Mouse (Mus musculus): ENCODE data around the gene Unc5b. TPM values are rescaled to one million over a fixed set of nuclear protein-coding genes. Genes with fewer than 3 reads are reported as not detected.

Unc5b gene
- polyA plus RNA-seq, 1 experiment: 1.1 TPM

DNA sequence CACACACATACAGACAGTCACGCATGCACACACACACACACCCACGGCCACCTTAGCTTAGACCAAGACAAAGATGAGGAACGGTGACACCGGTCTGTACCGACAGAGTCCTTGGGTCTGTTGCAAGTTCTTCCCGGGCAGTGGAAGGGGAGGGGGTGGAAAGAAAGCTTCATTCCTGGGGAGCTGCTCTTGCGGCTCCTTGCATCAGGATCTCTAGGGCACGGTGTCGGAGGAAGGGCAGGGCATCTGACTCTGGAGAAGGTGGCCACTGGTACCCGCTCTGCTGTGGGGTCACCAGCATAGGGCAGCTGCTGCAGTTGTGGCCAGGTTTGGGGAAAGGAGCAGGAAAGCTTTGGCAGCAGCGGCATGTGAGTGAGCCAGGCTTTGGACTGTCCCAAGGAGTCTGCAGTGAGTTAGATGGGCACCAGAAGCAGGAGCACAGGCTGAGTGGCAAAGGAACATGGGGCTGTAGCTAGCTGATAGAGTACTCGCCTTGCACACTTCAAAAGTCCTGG is 29.4 kb downstream of the Unc5b start:
- Histone ChIP-seq H3K4me1 (ENCODE audit: control insufficient read depth, insufficient read depth, low read length) (no peaks in the 10 kb centered on the region), H3K4me3 (ENCODE audit: insufficient read depth, low read length) (no peak overlapping the region), H3K27ac (ENCODE audit: insufficient read depth, low read depth, low read length) (no peak overlapping the region)
- TF ChIP-seq CTCF (IDR thresholded peaks at IDR 0.05; ENCODE audit: low read depth, low read length): no peak
- no peak for TF ChIP-seq POLR2A (IDR thresholded peaks at IDR 0.05; ENCODE audit: borderline replicate concordance, low read depth, low read length)

DNA sequence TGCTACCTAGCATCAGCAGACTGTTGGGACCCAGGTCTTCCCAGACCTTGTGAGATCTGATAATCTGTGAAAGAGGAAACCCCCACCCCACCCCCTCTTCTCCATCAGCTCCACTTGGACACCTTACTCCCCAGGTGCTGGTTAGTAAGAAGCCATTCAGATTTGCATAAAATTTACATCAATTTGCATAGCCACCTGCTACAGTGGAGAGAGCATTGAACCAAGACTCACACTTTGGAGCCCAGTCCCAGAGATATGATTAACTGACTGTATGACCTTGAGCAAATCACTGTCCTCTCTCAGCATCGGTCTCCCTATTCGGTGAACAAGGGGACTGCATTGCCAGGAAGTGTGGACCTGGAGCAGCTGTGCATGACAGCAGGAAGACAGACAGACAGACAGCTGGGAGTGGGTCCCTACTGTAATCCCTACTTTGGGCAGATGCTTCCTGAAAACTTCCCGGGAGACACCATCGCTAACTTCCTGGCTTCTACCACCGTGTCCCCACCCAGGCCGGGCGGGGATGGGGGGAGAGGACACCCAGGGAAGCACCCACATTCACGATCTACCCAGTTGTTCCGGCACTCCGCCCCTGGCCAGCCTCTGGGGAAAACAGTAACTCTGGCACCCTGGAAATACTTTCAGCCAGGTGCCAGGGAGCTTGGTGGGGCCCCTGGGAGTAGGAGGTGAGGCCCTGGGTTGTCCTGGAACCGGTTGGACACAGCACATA is 30.0 kb downstream of the Unc5b start:
- H3K4me1 ChIP-seq (ENCODE audit: control insufficient read depth, insufficient read depth, low read length): no peaks in the 10 kb centered on the region
- no peak for TF ChIP-seq CTCF (IDR thresholded peaks at IDR 0.05; ENCODE audit: low read depth, low read length)
- H3K4me3 ChIP-seq (ENCODE audit: insufficient read depth, low read length): no peak overlapping the region
- H3K27ac ChIP-seq (ENCODE audit: insufficient read depth, low read depth, low read length): no peak overlapping the region

DNA sequence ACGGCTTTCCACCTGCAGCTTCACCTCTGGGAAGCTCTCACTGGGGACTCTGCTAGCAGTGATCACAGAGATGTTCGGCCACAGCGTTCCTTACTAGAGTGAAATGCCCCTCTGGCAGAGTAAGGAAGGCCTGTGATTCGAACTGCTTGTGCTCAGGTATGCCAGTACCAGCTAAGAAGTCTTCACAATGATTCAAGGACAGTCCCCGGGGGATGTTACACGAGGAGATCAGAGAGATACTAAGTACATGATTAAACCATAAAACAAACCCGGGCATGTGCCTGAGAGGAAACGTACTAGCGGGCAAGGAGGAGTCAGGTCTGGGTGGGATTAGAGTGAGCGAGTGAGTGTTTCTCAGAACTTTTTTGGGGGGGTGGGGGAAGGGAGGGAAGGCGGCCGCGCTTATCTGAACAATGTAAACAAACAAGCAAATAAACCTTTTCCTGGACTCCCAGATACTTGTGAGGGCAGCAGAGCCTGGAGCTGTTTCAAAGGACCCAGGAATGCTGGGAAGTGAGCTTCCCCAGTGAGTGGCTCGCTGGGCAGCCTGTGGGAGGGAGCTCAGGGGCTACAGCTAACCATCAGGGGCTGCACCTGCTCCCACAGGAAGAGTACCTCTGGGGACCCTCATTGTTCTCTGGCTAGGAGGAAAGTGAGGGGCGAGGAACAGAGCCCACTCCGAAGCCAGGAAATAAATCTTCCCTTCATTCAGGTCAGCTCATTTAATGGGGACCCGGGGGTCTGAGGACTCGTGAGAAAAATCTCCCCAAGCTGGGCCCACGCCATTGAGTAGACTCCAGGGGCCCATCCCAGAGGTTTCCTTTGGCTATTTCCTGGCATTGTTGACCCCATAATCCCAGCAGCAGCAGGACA is 30.9 kb downstream of the Unc5b start:
- Histone ChIP-seq H3K27ac (ENCODE audit: insufficient read depth, low read depth, low read length) (no peak overlapping the region), H3K4me3 (ENCODE audit: insufficient read depth, low read length) (no peak overlapping the region), H3K4me1 (ENCODE audit: control insufficient read depth, insufficient read depth, low read length) (no peaks in the 10 kb centered on the region)
- TF ChIP-seq CTCF (IDR thresholded peaks at IDR 0.05; ENCODE audit: low read depth, low read length) (no peak), POLR2A (IDR thresholded peaks at IDR 0.05; ENCODE audit: borderline replicate concordance, low read depth, low read length) (no peak)

DNA sequence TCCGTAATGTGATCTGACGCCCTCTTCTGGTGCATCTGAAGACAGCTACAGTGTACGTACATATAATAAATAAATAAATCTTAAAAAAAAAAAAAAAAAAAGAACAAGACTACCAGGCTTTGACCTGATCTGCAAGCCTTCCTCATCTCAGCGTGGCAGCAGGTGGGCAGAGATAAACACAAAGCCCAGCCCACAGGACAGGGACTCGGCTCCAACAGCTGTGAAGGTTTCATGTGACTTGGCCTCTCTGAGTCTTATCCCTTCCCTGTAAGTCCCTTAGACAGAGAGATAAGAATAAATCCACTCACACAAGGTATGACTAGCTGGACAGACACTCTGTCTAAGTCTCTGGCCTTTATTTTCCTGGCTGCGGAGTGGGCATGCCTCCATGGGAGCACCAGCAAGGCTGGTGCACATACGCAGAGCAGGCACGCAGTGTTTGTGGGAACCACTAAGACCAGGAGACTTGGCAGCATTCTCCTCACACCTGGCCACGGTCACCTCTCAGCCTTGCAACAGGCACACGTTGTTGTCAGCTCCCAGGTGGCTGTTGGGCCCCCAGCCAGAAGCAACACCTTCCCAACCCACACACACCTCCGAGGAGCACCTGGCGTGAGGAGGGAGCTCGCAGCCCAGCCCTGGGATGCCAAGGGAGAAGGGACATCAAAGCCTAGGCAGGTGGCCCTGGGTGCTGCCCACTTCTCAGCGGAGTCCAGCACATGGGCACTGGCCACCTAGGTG is 33.5 kb downstream of the Unc5b start:
- no peak overlapping the region for H3K4me3 ChIP-seq (ENCODE audit: insufficient read depth, low read length)
- H3K27ac ChIP-seq (ENCODE audit: insufficient read depth, low read depth, low read length): no peak overlapping the region
- H3K4me1 ChIP-seq (ENCODE audit: control insufficient read depth, insufficient read depth, low read length): no peaks in the 10 kb centered on the region
- TF ChIP-seq POLR2A (IDR thresholded peaks at IDR 0.05; ENCODE audit: borderline replicate concordance, low read depth, low read length) (no peak), CTCF (IDR thresholded peaks at IDR 0.05; ENCODE audit: low read depth, low read length) (no peak)

DNA sequence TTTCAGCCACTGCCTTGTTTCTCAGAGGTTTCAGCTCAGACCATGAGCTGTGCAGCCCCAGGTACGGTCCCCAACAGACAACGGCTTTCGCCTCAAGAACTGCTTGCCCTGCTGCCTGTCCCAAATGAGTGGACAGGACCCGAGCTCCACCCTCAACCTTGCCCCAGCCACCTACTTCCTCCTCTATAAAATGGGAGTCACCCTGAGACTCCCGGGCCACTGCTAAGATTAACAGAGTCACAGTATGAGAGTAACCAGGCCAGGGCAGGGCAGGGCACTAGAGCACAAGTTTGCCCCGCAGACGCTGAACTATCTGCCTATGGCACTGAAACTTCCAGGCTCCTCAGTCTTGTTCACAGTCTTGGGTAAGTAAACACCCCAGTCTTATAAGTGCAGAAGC is 34.9 kb downstream of the Unc5b start:
- H3K4me3 ChIP-seq (ENCODE audit: insufficient read depth, low read length): no peak overlapping the region
- no peaks in the 10 kb centered on the region for H3K4me1 ChIP-seq (ENCODE audit: control insufficient read depth, insufficient read depth, low read length)
- TF ChIP-seq CTCF (IDR thresholded peaks at IDR 0.05; ENCODE audit: low read depth, low read length) (no peak), POLR2A (IDR thresholded peaks at IDR 0.05; ENCODE audit: borderline replicate concordance, low read depth, low read length) (no peak)
- H3K27ac ChIP-seq (ENCODE audit: insufficient read depth, low read depth, low read length): no peak overlapping the region

DNA sequence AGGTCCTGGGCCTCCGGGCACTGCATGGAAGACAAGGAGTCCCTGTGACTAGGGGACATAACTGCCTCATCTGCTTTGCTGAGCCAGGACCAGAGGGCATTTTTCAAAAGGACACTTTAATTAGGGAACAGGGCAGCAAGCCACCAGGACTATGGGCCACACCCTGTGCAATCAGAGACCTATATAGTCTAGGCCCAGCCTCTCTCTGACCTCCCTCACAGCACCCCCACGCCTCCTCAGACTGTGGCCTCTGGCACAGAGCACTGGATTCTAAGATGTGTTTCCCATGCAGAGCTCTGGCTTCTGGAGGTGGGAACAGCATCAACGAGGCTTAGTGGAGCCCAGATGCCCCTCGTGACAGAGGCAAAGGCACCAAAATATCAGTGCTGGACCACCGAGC is 35.4 kb downstream of the Unc5b start:
- H3K27ac ChIP-seq (ENCODE audit: insufficient read depth, low read depth, low read length): no peak overlapping the region

DNA sequence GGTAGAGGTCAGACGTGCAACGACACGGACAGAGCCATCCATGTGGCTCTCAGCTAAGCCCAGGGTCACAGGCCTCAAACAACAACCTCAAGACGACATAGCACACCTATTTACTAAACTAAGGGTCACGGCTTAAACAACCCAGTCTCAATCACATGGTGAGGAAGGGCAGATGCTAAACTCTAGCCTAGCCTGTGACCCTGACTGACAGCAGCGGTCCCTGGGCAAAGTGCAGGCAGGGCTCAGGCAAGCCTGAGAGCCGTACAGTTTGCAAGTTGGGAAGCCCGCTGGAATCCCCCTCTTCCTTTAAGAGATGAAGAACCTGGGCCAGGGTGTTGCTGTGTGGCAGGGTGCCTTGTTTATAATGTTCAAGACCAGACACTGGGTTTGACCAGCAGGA is 36.6 kb downstream of the Unc5b start:
- Histone ChIP-seq H3K27ac (ENCODE audit: insufficient read depth, low read depth, low read length) (no peak overlapping the region), H3K4me1 (ENCODE audit: control insufficient read depth, insufficient read depth, low read length) (no peaks in the 10 kb centered on the region)
- TF ChIP-seq POLR2A (IDR thresholded peaks at IDR 0.05; ENCODE audit: borderline replicate concordance, low read depth, low read length) (no peak), CTCF (IDR thresholded peaks at IDR 0.05; ENCODE audit: low read depth, low read length) (no peak)

More for the DNA sequence above, 35.4 kb downstream of the Unc5b start:
- H3K4me1 ChIP-seq (ENCODE audit: control insufficient read depth, insufficient read depth, low read length): no peaks in the 10 kb centered on the region
- no peak for TF ChIP-seq POLR2A (IDR thresholded peaks at IDR 0.05; ENCODE audit: borderline replicate concordance, low read depth, low read length)
- TF ChIP-seq CTCF (IDR thresholded peaks at IDR 0.05; ENCODE audit: low read depth, low read length): no peak
- H3K4me3 ChIP-seq (ENCODE audit: insufficient read depth, low read length): no peak overlapping the region

DNA sequence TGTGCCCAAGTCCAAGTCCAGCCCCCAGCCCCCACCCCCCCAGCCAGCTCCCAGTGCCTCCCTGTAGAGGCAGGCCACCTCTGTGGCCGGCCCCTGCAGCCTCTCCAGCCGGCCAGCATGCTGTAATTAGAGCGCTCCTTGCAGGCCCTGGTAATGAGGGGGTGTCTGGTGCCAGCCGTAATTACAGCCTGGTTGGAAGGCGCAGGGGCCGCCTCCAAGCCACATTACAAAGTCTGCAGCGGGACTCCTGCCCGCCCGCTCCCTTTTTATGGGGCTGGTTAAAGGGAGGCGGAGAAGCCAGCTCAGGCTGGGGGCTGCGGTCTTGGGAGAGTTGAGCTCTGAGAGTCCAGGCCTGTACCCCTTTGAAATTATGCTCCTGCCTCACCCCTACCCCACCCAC is 37.0 kb downstream of the Unc5b start:
- no peak overlapping the region for H3K27ac ChIP-seq (ENCODE audit: insufficient read depth, low read depth, low read length)
- TF ChIP-seq POLR2A (IDR thresholded peaks at IDR 0.05; ENCODE audit: borderline replicate concordance, low read depth, low read length): no peak
- TF ChIP-seq CTCF (IDR thresholded peaks at IDR 0.05; ENCODE audit: low read depth, low read length): no peak

More for the DNA sequence above, 36.6 kb downstream of the Unc5b start:
- no peak overlapping the region for H3K4me3 ChIP-seq (ENCODE audit: insufficient read depth, low read length)

DNA sequence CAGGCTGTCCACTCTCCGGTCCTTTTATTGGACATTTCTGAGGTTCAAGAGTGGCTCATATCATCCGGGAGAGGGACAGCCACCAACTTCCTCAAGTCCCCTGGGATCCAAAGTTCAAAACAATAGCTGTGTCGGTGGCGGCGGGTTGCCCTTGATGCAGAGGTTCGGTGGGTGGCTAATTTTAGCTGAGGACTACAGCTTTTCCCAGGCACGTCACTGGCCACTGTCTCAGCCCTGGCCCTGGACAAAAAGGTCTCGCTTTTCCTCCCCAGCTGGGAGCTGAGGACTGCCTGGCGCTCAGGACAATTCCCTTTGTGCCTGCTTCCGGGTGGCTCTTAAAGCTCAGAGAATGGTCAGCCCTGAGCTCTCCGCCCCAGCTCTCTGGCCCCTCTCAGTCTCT is 38.5 kb downstream of the Unc5b start:
- no peak overlapping the region for H3K4me3 ChIP-seq (ENCODE audit: insufficient read depth, low read length)
- no peaks in the 10 kb centered on the region for H3K4me1 ChIP-seq (ENCODE audit: control insufficient read depth, insufficient read depth, low read length)
- H3K27ac ChIP-seq (ENCODE audit: insufficient read depth, low read depth, low read length): no peak overlapping the region
- TF ChIP-seq POLR2A (IDR thresholded peaks at IDR 0.05; ENCODE audit: borderline replicate concordance, low read depth, low read length) (no peak), CTCF (IDR thresholded peaks at IDR 0.05; ENCODE audit: low read depth, low read length) (no peak)

More for the DNA sequence above, 37.0 kb downstream of the Unc5b start:
- Histone ChIP-seq H3K4me3 (ENCODE audit: insufficient read depth, low read length) (no peak overlapping the region), H3K4me1 (ENCODE audit: control insufficient read depth, insufficient read depth, low read length) (no peaks in the 10 kb centered on the region)

Measured in bone marrow macrophage, adult 2 months (primary cell).